Mouse (Mus musculus) urinary bladder, postnatal 14 days (tissue): Measurements from ENCODE around the gene Pdgfb.

Experiments
- DNase-seq: peaks from one replicate; pipeline ENCODE4 v3.0.0; 2021; ENCODE audit warnings: low spot score

Gene Pdgfb

DNA sequence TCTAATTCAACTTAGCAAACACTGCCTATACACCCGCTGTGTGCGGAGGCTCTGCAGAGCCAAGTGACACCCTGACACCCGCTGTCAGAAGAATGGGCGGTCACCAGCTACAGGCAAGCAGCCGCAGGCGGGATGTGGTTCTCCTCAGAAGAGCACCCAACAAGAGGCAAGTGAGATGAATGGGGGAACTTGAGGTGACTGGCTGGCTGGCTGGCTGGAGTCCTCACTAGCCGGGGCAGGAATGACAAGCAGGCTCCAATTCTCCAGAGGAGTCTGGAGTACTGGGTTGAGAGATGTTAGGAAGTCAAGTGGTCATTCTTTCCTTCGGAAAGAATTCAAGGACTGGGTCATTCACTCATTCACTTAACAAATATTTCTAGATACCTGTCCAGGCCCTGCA, 58.2 kb downstream of the Pdgfb start:
- DNase-seq: no peak

DNA sequence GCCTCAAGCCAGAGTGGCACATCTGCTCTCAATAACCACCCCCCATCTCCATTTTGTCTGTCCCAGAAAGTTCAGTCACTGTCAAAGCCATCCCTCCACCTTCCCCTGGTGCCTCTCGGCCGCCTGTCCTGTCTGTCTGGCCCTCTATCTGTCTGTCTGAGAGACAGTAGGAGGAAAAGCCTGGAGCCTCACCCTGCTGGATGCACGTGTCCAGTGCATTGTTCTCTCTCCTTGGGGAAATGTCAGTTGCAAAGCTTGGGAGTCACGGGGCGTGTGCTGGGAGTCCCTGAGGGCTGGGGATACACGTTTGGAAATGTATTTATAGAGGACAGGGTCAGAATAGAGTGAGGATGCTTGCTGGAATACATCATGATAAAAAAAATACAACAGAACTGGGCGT, 61.3 kb downstream of the Pdgfb start:
- DNase-seq: no peak

- DNase-seq: no peak
Observed at GRCm38 (mm10) chr15:79952504-79953231, 62.1 kb downstream of the Pdgfb start.

GRCm38 (mm10) chr15:79951730-79952503, 62.9 kb downstream of the Pdgfb start:
- peak; percentile 21 for DNase-seq

DNA sequence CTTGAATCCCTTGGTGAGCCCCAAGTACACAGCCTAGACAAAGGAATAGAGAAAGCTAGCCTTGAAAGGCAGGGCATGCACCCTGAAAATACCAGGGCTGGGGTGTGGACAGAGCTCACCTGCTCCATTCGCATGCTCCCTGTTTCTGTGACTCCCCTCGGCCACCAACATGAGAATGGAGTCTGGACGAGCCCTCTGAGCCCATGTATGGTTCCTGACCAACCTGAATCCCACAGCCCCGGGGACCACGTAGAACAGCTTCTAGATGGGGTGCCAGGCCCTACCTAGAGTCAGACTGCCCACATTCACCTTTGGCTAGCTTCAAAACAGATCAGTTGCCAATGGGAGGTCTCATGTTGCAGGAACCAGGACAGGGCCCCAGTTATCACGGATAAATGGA, 63.6 kb downstream of the Pdgfb start:
- DNase-seq: no peak

GRCm38 (mm10) chr15:79950250-79951025, 64.3 kb downstream of the Pdgfb start:
- DNase-seq: peak; percentile 64

DNA sequence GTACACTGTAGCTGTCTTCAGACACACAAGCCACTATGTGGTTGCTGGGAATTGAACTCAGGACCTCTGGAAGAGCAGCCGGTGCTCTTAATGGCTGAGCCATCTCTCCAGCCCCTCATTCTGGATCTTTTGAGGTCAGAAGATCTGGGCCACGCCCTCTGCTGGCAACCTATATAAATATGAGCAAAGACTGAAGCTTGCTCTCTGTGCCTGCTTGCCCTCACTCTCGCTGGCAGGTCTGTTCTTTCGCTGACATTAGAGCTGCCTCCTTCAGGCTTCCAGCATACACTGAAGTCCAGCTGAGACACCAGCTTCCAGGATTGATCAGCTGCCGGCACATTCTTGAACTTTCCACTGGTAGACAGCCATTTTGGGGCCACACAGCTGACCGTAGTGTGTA, 67.1 kb downstream of the Pdgfb start:
- DNase-seq: no peak

- DNase-seq: no peak
Observed at GRCm38 (mm10) chr15:79946790-79947189, 68.0 kb downstream of the Pdgfb start.

DNA sequence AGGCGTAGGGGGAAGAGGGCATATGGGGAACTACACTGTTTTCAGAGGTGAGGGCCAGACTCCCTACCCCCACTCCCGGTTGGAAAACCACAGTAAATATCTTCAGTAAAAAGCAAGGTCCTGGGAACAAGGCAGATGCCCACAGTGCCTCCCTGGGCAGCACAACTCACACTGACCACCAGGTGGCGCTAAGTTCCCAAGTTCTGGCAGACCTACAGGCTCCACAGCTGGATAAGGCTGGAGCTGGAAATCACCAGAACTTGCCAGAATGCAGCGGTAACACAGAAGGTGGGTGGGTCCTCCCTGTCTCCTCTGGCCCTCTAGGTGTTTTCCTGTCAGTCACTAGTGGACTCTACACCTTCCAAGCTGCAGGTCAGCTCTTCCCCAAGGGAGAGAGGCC, 68.8 kb downstream of the Pdgfb start:
- DNase-seq: peak; percentile 90
